Mouse (Mus musculus) cerebellum, adult 18-20 months (tissue): ENCODE results near the gene Igf2bp3.

Experiments
- DNase-seq, 2 experiments: peaks; one replicate each; pipeline ENCODE4 v3.0.0; 2021

Igf2bp3 gene

DNA sequence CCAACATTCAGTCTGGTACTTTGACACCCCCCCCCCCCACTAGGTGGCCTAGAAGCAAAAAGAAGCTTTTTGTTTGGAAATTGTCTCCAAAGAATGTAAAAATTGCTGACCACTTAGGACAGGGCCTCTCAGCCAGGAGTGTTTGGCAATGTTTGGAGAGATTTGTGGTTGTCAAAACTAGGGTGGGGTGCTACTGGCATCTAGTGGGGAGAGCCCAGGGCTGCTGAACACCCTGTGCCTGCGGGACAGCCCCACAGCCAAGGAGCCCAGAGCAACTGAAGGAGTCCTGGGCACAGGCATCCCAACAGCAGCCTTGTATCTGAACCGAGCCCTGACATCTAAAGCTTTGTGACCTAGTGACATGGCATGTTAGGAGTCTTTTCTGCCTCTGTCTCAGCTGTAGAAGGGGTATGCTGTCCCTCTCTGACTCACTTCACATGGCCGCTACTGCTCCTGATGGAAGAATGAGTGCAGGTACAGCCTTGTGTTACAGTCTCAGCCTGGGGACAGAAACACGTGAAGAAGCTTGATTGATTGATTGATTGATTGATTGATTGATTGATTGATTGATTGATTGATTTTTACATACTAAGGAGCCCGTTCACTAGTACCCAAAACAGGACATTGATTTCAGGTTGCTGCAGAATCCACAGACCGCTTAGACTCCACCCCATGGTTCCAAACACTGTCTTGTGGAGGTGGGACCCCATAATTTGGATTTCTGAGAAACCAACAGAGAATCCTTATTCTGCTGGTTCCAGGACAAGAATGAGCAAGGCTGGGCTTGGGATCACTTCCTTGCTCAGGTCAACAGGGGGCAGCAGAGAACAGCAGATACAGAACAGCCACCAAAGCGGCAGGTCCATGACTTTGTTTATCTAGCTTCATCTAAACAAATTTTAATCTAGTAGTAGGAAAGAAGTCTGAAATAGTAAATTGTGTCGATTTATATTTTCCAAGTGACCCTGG lies 157.4 kb downstream of the Igf2bp3 start:
- peak; percentile 64 to 80 for DNase-seq

DNA sequence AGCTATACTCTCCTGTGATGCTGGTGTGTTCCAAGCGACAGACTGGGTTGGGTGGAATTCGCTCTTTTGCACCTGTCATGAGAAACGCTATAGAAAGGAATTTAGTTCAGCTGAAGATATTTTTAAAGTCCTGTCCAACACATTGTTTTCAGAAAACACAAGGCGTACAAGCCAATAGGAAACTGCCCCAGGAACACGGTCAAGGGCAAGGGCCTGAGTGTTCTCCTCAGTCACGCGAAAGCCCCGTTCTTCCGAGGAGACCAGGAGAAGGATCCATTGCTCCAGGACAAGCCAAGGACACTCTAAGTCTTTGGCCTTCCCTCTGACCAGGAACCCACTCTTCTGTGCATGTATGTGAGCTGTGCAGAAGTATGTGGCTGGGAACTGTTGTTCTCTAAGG lies 158.7 kb downstream of the Igf2bp3 start:
- DNase-seq: no peak

DNA sequence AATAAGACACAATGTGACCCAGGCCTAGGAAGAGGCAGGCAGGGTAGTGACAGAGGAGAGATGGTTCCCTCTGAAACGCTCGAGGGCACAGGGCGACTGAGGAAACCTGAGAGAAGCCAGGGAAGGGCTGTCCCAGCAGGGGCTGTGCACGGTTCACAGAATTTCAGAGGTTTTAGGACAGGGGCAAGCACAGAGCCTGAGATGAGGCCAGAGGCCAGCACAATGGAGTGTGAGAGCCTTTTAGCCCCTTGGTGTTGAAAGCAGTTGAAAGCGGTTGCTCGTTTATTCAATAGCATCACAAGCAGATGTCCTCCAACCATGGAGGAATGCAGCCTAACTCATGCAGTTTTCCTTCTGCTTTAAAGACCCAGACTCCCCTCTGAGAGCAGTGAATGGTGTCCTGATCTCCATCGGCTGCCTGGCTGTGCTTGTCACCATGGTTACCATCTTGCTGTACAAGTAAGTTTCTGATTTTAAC lies 159.5 kb downstream of the Igf2bp3 start:
- DNase-seq: no peak

DNA sequence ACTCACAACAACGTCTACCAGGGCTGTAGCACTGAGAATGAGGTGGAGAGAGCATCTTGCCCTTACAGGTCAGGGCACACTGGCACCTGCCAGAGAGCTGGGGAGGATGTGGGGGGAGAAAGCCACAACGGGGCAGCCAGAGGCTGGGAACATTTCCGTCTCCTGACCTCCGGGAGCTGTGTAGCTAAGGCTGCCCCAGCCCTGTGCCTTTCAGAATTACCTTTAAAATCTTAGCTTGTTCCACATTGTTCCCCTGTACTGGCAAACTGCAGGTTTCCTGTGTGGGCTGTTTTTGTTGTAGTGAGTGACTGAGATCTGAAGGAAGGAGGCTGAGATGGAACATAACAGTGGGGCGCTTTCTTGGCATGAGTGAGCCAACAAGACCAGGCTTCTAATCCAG lies 162.6 kb downstream of the Igf2bp3 start:
- no peak for DNase-seq

DNA sequence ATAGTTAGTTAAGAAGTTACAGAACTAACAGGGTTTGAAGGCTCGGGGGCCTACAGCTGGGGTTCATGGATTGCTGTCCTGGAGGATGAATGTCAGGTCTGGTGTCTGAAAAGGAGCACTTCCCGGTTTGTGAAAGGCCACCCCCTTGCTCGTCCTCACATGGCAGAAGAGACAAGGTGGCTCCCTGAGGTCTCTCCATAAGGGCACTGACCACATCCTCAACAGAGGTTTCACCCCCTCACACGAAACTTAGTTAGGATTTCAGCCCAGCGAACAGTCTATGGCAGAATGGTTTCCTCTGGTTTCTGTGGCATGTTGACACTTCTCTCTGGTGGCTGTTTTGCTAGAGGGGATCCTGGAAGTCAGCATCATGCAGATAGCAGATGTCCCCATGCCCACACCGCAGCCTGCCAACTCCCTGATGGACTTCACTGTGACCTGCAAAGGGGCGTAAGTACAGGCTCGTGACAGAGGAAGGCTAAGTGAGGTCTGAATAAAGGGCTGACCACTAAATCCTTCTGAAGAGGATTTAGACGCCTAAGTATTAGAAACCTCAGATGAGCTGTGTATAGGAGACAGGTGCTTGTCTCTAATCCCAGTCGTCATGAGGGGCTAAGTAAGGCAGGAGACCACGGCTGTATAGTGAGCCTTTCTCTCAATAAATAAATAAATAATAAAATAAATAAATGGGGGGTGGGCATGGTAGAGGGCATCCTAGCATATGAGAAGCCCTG lies 163.9 kb downstream of the Igf2bp3 start:
- no peak for DNase-seq

DNA sequence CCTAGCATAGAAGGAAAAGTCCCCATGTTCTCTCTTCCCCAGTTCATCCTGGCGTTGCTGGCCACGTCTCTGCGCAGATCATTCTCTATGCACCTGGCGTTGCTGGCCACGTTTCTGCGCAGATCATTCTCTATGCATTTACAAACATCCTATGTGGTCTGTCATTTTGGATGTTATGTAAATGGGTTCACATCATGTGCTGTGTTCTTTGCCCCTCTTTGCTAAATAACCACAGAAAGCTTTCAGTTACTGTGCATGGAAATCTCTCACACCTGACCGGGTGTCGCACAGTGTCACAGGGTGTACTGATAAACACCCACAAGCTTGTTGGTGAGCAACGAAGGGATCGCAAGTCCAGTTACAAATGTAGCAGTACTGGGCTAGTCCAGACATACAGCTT lies 166.4 kb downstream of the Igf2bp3 start:
- no peak for DNase-seq

DNA sequence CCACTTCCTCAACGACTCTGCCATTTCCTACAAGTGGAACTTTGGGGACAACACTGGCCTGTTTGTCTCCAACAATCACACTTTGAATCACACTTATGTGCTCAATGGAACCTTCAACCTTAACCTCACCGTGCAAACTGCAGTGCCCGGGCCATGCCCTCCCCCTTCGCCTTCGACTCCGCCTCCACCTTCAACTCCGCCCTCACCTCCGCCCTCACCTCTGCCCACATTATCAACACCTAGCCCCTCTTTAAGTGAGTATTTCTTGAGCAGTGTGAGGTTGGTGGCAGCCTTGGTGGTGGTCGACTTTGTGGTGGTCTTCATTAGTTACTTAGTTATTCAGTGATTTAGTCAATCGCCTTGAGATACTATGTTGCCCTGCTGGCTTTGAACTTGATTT lies 166.9 kb downstream of the Igf2bp3 start:
- no peak for DNase-seq

DNA sequence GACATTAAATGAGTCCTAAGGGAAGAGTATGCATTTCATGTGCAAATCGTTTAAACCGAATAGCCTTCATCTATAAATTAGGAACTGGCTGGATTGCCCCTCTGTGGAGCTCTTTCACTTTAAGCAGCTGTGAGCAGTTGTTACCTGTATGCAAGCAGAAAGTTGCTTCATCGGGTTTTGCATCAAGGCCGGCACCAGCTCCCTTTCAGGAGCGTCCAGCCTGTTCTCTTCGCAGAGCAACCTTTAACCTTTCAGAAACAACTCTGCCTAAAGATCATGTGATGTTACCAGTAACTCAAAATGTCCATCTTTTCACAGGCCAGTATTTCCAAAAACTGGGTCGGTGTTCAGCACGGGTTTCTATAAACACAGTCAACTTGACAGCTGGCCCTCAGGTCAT lies 167.8 kb downstream of the Igf2bp3 start:
- DNase-seq: no peak

DNA sequence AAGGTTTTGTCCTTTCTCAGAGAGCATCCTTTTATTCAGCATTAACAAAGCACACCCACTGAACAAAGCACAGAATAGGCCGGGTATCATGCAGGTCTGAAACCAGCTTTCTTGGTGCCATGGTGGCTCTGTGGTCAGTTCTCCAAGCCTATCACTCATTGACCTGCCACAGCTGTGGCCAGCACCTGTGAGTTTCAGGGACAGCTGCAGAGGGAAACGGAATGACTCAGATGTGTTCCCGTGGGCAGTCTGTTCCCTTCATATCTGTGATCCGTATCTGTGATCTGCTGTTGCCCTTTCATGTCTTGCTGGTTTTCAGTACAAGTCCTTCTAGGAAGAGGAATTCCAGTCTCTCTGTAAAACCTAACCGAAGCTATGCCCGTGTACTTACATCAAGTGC lies 168.3 kb downstream of the Igf2bp3 start:
- no peak for DNase-seq

DNA sequence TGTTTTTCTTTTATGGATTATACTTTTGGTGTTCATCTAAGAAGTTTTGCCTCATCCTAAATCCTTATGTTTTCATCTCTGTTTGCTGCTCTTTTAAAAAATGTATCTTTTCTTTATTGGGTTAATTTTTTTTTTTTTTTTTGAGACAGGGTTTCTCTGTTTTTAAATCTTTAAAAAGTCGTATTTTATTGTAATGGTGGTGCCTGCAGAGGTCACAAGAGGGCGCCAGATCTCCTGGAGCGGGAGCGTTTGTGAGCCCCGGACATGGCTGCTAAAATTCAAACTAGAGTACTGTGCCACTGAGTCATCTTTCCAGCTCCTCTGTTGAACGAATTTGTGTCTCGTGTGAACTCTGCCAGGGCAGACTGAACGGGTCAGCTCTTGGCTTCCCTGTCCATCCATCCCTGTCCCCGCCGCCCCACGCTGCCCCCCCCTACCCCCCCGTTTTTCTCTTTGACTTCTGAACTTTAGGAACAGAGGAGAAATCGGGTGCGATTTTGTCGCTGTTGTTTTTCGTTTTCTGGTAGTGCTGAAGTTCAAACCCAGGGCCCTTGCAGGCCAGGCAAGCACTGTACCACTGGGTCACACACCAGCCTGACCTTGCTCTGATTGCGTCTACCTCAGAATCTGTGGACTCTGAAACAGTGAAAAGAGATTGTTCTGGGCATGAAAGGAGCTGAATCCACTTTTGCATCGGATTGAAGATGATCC lies 175.1 kb downstream of the Igf2bp3 start:
- DNase-seq: peak; percentile 48 to 57

DNA sequence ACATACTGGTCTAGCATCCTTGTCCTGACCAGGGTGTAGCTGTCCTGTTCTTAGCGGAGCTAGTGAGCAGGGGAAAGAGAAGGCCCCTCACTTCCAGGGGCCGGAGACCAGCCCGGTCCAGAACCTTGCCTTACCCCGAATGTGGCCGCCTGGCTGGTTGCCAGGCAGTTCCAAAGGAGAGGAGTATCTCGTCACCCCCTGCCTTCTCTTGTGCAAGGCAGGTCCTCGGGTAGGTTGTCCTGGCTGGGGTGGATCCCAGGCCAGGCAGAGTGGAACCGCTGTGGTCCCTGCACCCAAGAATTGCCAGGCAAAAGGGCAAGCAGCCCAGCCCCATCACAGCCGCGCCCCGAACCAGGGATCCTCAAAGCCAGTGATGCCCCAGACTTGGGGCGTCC lies 177.5 kb downstream of the Igf2bp3 start:
- no peak for DNase-seq

DNA sequence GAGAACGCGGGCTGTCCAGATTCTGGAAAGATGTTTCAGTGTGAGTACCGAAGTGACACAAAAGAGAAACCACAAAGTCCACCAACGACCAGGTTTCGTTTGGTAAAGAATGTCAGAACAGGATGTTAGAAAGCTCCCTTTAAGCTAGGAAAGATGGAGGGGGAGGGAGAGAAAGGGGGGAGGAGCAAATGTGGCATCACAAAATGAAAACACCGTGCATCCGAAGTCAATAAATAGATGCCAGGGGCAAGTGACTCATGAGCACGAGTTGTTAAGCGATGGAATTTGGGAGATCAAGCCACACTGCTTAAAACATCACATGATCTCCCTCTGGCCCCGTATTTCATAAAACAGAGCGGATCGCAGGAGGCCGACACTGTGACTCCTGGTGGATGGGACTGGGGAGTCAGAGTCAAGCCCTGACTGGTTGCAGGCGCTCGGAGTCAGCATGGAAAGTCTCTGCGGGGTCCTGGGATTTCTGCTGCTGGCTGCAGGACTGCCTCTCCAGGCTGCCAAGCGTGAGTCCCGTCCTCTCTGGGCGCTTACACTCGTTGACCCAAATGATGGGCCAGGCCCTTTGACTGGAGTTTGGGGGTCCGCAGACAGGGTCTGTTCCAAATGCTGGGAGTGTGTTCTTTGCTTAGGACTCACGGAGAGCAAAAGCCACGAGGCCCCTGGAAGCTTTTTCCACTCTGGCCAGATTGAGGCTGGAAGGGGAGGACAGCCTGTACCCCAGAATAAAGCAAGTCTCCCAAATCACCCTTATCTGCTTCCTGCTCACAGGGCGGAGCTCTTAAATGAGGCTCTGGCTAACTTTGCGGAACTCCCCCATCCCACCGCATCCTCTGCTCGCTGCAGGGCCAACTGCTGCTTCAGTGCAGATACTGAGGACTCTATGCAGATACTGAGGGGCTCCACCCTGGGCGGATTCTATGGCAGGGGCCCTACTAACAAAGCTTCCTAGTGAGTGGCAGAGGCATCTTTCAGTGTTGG lies 178.2 kb downstream of the Igf2bp3 start, which contains the start of gene Gpnmb:
Gene Gpnmb, plus strand, starts transcription at position 272 of the 993 bp plus-strand sequence.
- DNase-seq: no peak
